Mouse (Mus musculus): Measurements from ENCODE around the gene H2afy. TPM values are rescaled to one million over a fixed set of nuclear protein-coding genes. Genes with fewer than 3 reads are reported as not detected.

The H2afy gene
- polyA plus RNA-seq, 1 experiment = 451 TPM

- TF ChIP-seq GATA1 (IDR thresholded peaks at IDR 0.05; ENCODE audit: low read length) = no peak
Measured at GRCm38 (mm10) chr13:56075930-56076329, 60.2 kb downstream of the H2afy start.

GRCm38 (mm10) chr13:56073186-56073585, 63.0 kb downstream of the H2afy start:
- TF ChIP-seq GATA1 (IDR thresholded peaks at IDR 0.05; ENCODE audit: low read length) = no peak

GRCm38 (mm10) chr13:56072268-56072607, 63.9 kb downstream of the H2afy start:
- TF ChIP-seq GATA1 (IDR thresholded peaks at IDR 0.05; ENCODE audit: low read length) = no peak

GRCm38 (mm10) chr13:56071586-56072267, 64.4 kb downstream of the H2afy start:
- no peak for TF ChIP-seq GATA1 (IDR thresholded peaks at IDR 0.05; ENCODE audit: low read length)

- no peak for TF ChIP-seq GATA1 (IDR thresholded peaks at IDR 0.05; ENCODE audit: low read length)
Measured at GRCm38 (mm10) chr13:56069643-56070042, 66.5 kb downstream of the H2afy start.

GRCm38 (mm10) chr13:56068517-56068916, 67.6 kb downstream of the H2afy start:
- TF ChIP-seq GATA1 (IDR thresholded peaks at IDR 0.05; ENCODE audit: low read length) = no peak

- TF ChIP-seq GATA1 (IDR thresholded peaks at IDR 0.05; ENCODE audit: low read length) = no peak
Measured at GRCm38 (mm10) chr13:56066904-56067303, 69.3 kb downstream of the H2afy start.

GRCm38 (mm10) chr13:56066152-56066551, 70.0 kb downstream of the H2afy start:
- TF ChIP-seq GATA1 (IDR thresholded peaks at IDR 0.05; ENCODE audit: low read length) = no peak

GRCm38 (mm10) chr13:56057761-56058160, 78.4 kb downstream of the H2afy start:
- TF ChIP-seq GATA1 (IDR thresholded peaks at IDR 0.05; ENCODE audit: low read length) = no peak

GRCm38 (mm10) chr13:56055720-56056119, 80.4 kb downstream of the H2afy start:
- TF ChIP-seq GATA1 (IDR thresholded peaks at IDR 0.05; ENCODE audit: low read length) = no peak

- TF ChIP-seq GATA1 (IDR thresholded peaks at IDR 0.05; ENCODE audit: low read length) = no peak
Measured at GRCm38 (mm10) chr13:56054089-56054488, 82.1 kb downstream of the H2afy start.

GRCm38 (mm10) chr13:56052781-56053180, 83.4 kb downstream of the H2afy start:
- TF ChIP-seq GATA1 (IDR thresholded peaks at IDR 0.05; ENCODE audit: low read length) = no peak

GRCm38 (mm10) chr13:56050246-56050645, 85.9 kb downstream of the H2afy start:
- no peak for TF ChIP-seq GATA1 (IDR thresholded peaks at IDR 0.05; ENCODE audit: low read length)

GRCm38 (mm10) chr13:56042221-56042620, 93.9 kb downstream of the H2afy start:
- TF ChIP-seq GATA1 (IDR thresholded peaks at IDR 0.05; ENCODE audit: low read length) = no peak

GRCm38 (mm10) chr13:56040621-56041020, 95.5 kb downstream of the H2afy start:
- TF ChIP-seq GATA1 (IDR thresholded peaks at IDR 0.05; ENCODE audit: low read length) = no peak

- TF ChIP-seq GATA1 (IDR thresholded peaks at IDR 0.05; ENCODE audit: low read length) = no peak
Measured at GRCm38 (mm10) chr13:56039610-56040371, 96.4 kb downstream of the H2afy start.

GRCm38 (mm10) chr13:56029006-56029405, 107.2 kb downstream of the H2afy start:
- TF ChIP-seq GATA1 (IDR thresholded peaks at IDR 0.05; ENCODE audit: low read length) = no peak
